Mouse (Mus musculus) layer of hippocampus, adult 2 months (tissue): Measurements from ENCODE around the gene Hebp1. TPM values are rescaled to one million over a fixed set of nuclear protein-coding genes. Genes with fewer than 3 reads are reported as not detected.

Experiments used
- DNase-seq, 2 experiments: peaks; one replicate each; pipeline ENCODE4 v3.0.0; 2022; ENCODE audit warnings: low spot score in 2 of 2
- H3K27ac ChIP-seq: fragments of 200-600 bp; 2 replicates; pipeline ENCODE4 v1.8.1; 2022
- H3K4me3 ChIP-seq: fragments of 200-600 bp; 2 replicates; pipeline ENCODE4 v1.8.1; 2022; ENCODE audit warnings: mild to moderate bottlenecking
- CTCF ChIP-seq: fragments of 200-600 bp; conservative IDR thresholded peaks from 2 replicates; pipeline ENCODE4 v1.8.1; 2022; ENCODE audit warnings: antibody characterized with exemption, mild to moderate bottlenecking, moderate library complexity
- total RNA-seq, 2 experiments: library from RNA; stranded (reverse); gene quantifications; 2 replicates each; pipeline ENCODE4 v1.2.3; 2021

Hebp1 gene
- total RNA-seq, 2 experiments from 2014 or later, result 74.1 to 79.1 TPM

DNA sequence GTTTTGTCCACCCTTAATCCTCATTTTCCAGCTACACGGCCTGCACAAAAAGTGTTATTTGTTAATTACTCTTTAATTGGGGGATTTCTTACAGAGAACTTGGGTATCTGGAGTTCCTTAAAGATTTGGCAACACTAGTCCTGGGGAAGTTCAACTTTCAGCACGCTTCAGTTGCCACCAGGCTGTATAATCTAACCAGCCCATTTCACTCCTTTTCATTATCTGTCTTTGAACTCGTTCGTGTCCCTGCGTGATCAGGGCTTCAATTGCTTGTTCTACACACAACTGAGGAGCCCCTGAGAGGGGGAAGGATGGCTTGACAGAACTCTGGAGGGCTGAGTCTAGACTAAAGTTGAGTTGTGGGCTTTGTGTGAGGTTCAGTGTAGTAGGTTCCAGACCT, 31.1 kb downstream of the Hebp1 start:
- no peak for TF ChIP-seq CTCF
- Histone ChIP-seq H3K4me3 (peak overlapping the region; percentile 94; the same call in 1 of the 2 replicates), H3K27ac (peak overlapping the region; percentile 99)
- DNase-seq, result no peak

DNA sequence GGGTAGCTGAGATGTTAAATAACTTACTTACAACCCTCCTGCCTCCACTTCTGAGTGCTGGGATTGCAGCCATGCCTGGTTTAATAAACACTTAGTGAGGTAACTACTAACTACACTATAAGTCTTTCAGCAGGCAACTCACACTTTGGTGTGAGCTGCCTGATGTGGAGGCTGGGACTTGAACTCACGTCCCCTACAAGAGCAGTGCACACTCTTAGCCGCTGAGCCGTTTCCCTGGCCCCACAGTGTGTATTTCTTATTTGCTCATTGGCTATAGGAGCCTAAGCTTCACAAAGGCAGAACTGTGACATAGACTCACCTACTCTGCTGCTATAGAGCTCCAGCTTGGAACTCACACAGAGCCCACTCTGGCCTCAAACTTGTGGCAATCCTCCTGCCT, 31.6 kb downstream of the Hebp1 start:
- peak overlapping the region; percentile 99 for H3K27ac ChIP-seq
- H3K4me3 ChIP-seq, result no peak overlapping the region
- no peak for TF ChIP-seq CTCF
- no peak for DNase-seq

DNA sequence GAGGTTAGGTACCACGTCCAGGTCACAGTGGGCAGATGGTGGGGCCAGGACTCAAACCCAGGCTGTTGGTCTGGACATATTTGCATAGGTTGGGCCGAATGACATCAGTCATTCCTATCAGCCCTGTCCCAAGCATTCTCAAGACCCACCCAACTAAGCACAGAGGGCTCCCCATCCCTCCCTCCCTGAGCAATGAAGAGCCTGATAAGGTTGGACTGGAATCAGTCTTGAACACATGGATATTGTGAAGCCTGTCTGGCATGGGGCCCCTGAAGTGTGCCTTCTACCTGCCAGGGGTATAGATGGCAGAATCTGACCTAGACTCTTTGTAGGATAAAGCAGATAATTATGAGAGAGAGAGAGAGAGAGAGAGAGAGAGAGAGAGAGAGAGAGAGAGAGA, 32.1 kb downstream of the Hebp1 start:
- TF ChIP-seq CTCF, result no peak
- no peak for DNase-seq
- H3K27ac ChIP-seq, result no peak overlapping the region; the same call in 1 of the 2 replicates

DNA sequence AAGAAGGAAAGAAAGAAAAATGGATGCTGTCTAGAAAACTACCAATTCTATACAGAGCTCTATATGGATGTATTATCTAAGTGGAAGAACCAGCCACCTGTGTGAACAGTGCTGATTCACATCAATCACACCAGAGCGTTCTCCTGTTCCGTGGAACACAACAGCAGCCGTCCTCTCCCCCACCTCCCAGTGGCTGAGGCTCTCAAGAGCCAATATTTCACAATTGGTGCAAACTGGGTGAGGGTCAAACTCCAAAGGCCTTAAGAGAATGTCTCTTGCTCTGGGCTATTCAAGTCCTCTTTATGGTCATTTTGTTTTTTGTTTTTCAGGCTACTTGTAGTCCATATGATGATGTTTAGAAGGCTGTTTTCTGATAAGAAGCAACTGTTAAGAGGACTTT, 32.6 kb downstream of the Hebp1 start:
- DNase-seq, result no peak
- no peak for TF ChIP-seq CTCF
- no peak overlapping the region; the same call in 1 of the 2 replicates for H3K27ac ChIP-seq
- H3K4me3 ChIP-seq, result no peak overlapping the region

More for the DNA sequence above, 32.1 kb downstream of the Hebp1 start:
- no peak overlapping the region for H3K4me3 ChIP-seq

DNA sequence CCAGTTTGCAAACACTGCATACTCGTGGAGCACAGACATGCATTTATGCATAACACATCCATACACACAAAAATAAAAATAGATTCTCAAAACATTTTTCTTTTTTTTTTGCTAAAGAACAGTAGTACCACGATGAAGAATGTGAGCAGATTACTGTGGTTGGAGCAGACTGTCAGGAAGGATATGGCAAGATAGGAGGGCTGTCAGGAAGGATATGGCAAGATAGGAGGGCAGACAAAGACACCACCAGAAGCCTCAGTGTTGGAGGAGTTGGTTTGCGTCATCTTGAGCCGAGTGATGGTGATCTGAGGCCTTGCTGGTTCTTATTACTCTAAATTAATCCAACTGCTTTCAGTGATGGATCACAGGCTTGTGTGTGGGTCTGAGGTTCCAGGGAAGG, 35.0 kb downstream of the Hebp1 start:
- DNase-seq, result no peak
- no peak for TF ChIP-seq CTCF
- Histone ChIP-seq H3K4me3 (no peak overlapping the region), H3K27ac (no peak overlapping the region)

DNA sequence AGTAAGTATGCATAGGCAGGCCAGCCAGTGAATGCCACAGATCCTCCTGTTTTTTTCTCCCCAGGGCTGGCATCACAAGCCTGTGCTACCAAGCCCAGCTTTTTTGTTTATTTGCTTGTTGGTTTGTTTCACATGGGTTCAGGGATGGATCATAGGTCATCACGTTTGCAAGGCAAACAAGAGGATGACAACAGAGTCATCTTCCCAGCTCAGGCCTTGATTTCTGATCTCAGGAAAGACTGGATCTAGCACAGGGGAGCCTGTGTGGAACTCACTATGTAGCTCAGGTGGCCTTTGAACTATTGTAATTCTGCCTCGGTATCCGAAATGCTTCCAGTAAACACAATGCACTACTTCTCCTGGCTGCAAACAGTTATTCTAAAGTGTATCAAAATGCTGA, 35.5 kb downstream of the Hebp1 start:
- Histone ChIP-seq H3K4me3 (no peak overlapping the region), H3K27ac (no peak overlapping the region)
- no peak for DNase-seq
- TF ChIP-seq CTCF, result no peak

DNA sequence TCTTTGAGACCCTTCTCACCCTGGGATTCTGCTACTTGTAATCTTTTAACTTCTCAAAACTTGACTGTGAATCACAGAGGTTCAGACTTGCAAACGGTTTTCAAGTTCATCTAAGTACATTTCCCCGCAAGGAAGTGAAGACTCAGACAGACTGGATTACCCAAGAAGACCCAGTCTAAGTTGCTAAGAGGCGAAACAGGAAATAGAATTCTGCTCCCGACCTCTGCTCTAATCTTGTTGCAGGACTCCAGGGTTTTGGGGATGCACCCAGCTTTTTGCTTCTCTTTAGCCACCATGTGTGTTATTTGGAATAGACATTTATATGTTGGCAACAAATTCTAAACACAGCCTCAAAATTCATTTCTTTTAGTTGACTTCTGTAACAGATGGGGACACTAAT, 36.5 kb downstream of the Hebp1 start:
- no peak for DNase-seq
- H3K27ac ChIP-seq, result no peak overlapping the region
- TF ChIP-seq CTCF, result no peak
- no peak overlapping the region for H3K4me3 ChIP-seq

DNA sequence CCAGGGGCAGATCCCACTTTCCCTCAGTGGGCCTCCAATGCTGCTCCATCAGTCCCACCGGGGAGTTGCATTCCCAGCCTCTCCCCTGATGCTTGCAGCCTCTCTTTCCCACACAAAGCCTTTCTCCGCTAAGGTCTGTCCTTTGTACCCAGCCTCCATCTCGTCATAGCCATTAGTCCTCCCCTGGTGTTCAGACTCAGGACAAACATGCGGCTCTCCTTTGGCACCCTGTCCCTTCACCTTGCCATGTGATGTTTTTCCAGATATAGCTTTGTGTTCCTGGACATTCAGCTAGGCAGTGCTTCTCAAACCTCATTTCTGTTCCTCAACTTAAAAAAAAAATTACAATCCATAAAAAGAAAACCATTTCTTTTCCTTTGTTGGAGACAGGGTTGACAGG, 39.3 kb downstream of the Hebp1 start:
- Histone ChIP-seq H3K27ac (no peak overlapping the region), H3K4me3 (no peak overlapping the region)
- no peak for TF ChIP-seq CTCF
- DNase-seq, result no peak

DNA sequence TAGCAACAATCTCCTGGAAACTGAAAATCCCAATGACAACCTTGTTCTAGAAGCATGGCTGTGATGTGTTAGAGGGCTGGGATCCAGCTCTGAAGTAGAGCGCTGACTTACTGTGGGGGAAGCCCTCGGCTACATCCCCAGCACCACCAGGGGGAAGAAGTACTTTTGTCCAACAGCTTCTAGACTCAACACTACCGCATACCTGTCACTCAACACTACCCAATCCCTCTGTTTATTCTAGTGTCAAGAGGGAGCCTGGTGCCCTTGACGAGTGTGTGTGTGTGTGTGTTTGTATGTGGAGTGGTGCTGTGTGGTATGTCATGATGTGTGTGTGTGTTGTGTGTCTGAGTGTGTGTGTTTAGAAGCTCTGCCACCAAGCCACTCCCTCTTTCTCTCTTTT, 40.3 kb downstream of the Hebp1 start:
- Histone ChIP-seq H3K27ac (0 out of 2 replicates have a peak overlapping the region, but pooled peaks have one; percentile 18), H3K4me3 (no peak overlapping the region)
- TF ChIP-seq CTCF, result peak; percentile 35
- DNase-seq, result no peak

DNA sequence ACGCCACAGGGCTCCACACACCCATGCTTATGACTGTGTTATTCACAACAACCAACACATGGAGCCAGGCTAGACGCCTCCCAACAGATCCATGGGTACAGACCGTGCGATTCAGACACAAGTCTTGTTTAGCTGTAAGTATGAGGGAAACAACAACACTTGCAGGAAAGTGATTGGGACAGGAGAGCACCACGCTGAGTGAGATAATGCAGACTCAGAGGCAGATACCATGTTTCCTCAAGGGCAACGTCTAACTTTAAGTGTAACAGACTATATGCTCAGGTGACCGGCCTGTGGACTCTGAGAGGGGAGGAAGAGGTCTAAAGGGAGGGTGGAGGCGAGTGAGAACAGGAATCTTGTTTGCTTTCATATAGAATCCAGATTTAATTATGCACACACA, 41.2 kb downstream of the Hebp1 start:
- no peak for TF ChIP-seq CTCF
- DNase-seq, result no peak
- peak overlapping the region; percentile 28; the same call in 1 of the 2 replicates for H3K27ac ChIP-seq
- H3K4me3 ChIP-seq, result no peak overlapping the region

DNA sequence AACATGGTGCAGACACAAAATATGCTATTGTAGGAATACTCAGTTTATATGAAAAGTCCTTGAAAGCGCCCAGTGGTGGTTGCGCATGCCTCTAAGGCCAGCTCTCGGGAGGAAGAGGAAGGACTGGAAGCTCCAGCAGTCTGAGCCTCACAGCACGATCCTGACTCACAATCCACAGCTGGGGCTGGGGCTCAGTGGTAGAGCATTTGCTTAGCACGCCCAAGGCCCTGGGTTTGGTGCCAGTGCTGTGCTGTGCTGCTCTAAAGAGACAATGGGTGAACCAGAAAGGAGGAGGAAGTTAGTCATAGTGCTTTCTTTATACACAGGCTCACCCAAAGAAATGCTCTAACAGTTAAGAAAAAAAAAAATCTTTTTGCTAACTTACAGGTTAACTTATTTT, 44.1 kb downstream of the Hebp1 start:
- Histone ChIP-seq H3K4me3 (no peak overlapping the region), H3K27ac (peak overlapping the region; percentile 40; the same call in 1 of the 2 replicates)
- no peak for DNase-seq
- no peak for TF ChIP-seq CTCF

DNA sequence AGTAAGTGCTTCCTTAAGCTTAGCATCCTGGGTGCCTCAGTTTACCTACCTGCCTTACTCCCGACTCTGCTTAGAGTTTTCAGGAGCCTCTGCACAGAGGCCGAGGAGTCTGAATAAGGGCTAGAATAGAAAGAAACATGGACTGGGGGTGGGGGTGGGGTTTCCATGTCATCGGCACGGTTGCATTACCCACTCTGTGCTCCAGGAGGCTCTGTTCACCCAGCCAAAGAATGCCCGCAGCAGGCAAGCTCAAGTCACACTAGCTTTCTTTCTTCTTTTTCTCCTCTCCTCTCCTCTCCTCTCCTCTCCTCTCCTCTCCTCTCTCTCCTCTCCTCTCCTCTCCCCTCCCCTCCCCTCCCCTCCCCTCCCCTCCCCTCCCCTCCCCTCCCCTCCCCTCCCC, 47.5 kb downstream of the Hebp1 start:
- H3K27ac ChIP-seq, result peak overlapping the region; percentile 53; the same call in 1 of the 2 replicates
- no peak overlapping the region for H3K4me3 ChIP-seq
- peak; percentile 70 for TF ChIP-seq CTCF
- DNase-seq, result no peak

DNA sequence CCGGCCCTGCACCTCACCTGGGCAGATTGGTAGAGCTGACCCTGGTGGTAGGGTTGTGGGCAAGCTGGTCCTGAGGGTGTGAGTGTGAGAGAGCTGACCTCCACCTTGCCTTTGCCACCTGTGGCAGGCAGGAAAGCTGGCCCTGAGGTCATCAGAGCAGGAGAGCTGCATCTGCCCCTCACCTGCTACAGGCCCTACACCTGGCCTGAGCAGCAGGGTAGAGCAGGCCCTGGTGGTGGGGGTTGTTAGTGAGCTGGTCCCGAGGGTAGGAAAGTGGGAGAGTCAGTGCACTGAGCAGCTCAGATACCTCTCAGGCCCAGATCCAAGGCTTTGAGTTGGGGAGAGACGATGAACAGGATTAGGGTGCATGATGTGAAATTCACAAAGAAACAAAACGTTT, 48.1 kb downstream of the Hebp1 start:
- no peak for TF ChIP-seq CTCF
- Histone ChIP-seq H3K4me3 (no peak overlapping the region), H3K27ac (peak overlapping the region; percentile 53; the same call in 1 of the 2 replicates)
- no peak for DNase-seq

DNA sequence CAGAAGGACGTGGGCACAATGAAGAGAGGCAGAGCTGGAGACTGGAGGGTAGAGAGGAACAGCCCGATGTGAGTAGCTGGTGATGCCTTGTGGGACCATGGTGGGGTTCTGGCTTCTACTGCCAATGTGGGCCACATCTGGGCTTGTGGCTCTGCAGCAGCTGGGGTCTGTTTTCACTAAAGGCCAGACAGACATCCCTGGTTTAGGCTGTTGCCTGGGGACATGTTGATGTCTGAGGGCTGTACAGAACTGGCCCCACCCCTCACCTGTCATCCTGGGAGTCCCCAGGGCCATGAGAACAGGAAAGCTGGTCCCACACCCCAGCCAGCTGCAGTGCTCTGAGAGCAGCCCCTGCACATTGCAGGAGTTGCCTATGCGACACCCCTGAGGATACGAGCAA, 48.6 kb downstream of the Hebp1 start:
- Histone ChIP-seq H3K27ac (peak overlapping the region; percentile 53; the same call in 1 of the 2 replicates), H3K4me3 (no peak overlapping the region)
- no peak for TF ChIP-seq CTCF

DNA sequence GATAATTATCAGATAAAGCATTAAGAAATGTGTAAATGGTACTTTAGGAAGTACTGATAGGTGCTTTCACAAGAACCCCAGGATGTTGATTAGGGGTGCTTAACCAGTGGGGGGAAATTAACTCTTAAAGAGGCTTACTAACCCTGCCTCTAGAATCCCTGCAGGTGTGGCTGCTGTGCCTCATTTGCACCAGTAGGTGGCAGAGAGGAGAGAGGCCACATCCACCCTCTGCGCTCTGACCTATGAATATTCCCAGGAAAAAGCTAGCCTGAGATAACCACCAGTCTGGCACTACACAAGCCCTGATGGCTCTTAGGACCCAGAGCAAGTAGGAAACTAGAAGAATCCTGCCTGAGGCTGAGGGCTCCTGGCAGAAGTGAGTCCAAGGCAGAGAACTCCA, 49.3 kb downstream of the Hebp1 start:
- DNase-seq, result peak in 1 of 2 experiments; percentile 29
- peak; percentile 87 for TF ChIP-seq CTCF
- H3K4me3 ChIP-seq, result no peak overlapping the region
- H3K27ac ChIP-seq, result no peak overlapping the region; the same call in 1 of the 2 replicates

More for the DNA sequence above, 48.6 kb downstream of the Hebp1 start:
- peak in 1 of 2 experiments; percentile 6 for DNase-seq
